Comparison of ENCODE assay signal across 8 mouse cellular contexts in genomic region chr4:135573251-135573808, GRCm38 (mm10). TPM values are rescaled to one million over a fixed set of nuclear protein-coding genes. Genes with fewer than 3 reads are reported as not detected.
DNase-seq lines count a peak whose midpoint lies in the region; ATAC-seq and TF ChIP-seq lines count a peak whose summit lies in the region.

TSS of gene Grhl3 (minus strand) at chr4:135573630.

- peak within 1 kb of the TSS; percentile 61 to 65 for H3K4me3 ChIP-seq in ES-E14 (ENCODE audit: insufficient read depth in 1 of 2, low read depth in 1 of 2, low read length in 2 of 2, poor library complexity in 1 of 2, severe bottlenecking in 1 of 2)
- peak within 1 kb of the TSS; percentile 33 for H3K4me3 ChIP-seq in forebrain, postnatal 0 days (ENCODE audit: low read depth, low read length)
- H3K4me3 ChIP-seq in kidney, embryonic 15.5 days (replicated peaks): peak within 1 kb of the TSS; percentile 39
- peak within 1 kb of the TSS; percentile 40 for H3K4me3 ChIP-seq in olfactory bulb, adult 2 months (ENCODE audit: insufficient read depth, low read depth, low read length)

- DNase-seq in adrenal gland, postnatal 14 days: peak; percentile 46
- no peak for DNase-seq in adrenal gland, postnatal 10 days
- DNase-seq in ES-E14 (ENCODE audit: low read depth, low spot score): peak; percentile 90
- DNase-seq in forebrain, postnatal 0 days: no peak
- DNase-seq in lung, adult 18-20 months: peak; percentile 49 to 56

- ATAC-seq in forebrain, postnatal 0 days: peak; percentile 59
- ATAC-seq in kidney, embryonic 15.5 days (replicated peaks; ENCODE audit: low FRiP score): no peak
- ATAC-seq in activated CD4-positive, CD25-positive, alpha-beta regulatory T cell, adult 4 months: no peak

- peak within 1 kb of the TSS; percentile 42; the same call in 1 of the 2 replicates for H3K9ac ChIP-seq in ES-E14 (ENCODE audit: insufficient read depth, low read depth, low read length, poor library complexity, severe bottlenecking)
- peak within 1 kb of the TSS; percentile 31; the same call in 1 of the 2 replicates for H3K9ac ChIP-seq in forebrain, postnatal 0 days
- H3K9ac ChIP-seq in kidney, embryonic 15.5 days: no peak within 1 kb of the TSS

- WGBS in forebrain, postnatal 0 days: 1% methylated on average over 31 of the region's 31 CpGs
- under 1% methylated on average over 31 of the region's 31 CpGs for WGBS in kidney, embryonic 15.5 days
- 2% methylated on average over 31 of the region's 31 CpGs for WGBS in olfactory bulb, adult 2 months

- no peaks in the 10 kb centered on the region; the same call in 1 of the 2 replicates for H3K36me3 ChIP-seq in ES-E14 (ENCODE audit: control insufficient read depth, insufficient read depth, low read length, poor library complexity, severe bottlenecking)
- H3K36me3 ChIP-seq in forebrain, postnatal 0 days (ENCODE audit: insufficient read depth): no peaks in the 10 kb centered on the region
- H3K36me3 ChIP-seq in kidney, embryonic 15.5 days: no peaks in the 10 kb centered on the region

- H3K27me3 ChIP-seq in forebrain, postnatal 0 days (ENCODE audit: insufficient read depth, low read length): peaks cover 19% of the 10 kb centered on the region
- peaks cover 78% of the 10 kb centered on the region for H3K27me3 ChIP-seq in kidney, embryonic 15.5 days

- in situ Hi-C loops in ES-E14 (cut with MboI; ENCODE audit: low sequenced_read_pairs in 2 of 2, unreplicated experiment in 2 of 2): no loop called here

- H3K9me3 ChIP-seq in ES-E14 (ENCODE audit: control insufficient read depth, insufficient read depth, low read depth, low read length): no peaks in the 10 kb centered on the region
- no peaks in the 10 kb centered on the region for H3K9me3 ChIP-seq in forebrain, postnatal 0 days (ENCODE audit: low read length)
- no peaks in the 10 kb centered on the region for H3K9me3 ChIP-seq in kidney, embryonic 15.5 days (replicated peaks)

- no peak for TF ChIP-seq POLR2A in olfactory bulb, adult 2 months (IDR thresholded peaks at IDR 0.05; ENCODE audit: insufficient read depth, low read depth, low read length)

- peaks cover 15 to 53% of the 10 kb centered on the region in 2 experiments for H3K4me1 ChIP-seq in ES-E14 (ENCODE audit: control insufficient read depth in 2 of 2, insufficient read depth in 2 of 2, low read length in 2 of 2, poor library complexity in 1 of 2)
- H3K4me1 ChIP-seq in forebrain, postnatal 0 days (ENCODE audit: insufficient read depth): peaks cover 8% of the 10 kb centered on the region; the same call in 1 of the 2 replicates
- peaks cover 46% of the 10 kb centered on the region for H3K4me1 ChIP-seq in kidney, embryonic 15.5 days
- H3K4me1 ChIP-seq in olfactory bulb, adult 2 months (ENCODE audit: control insufficient read depth, insufficient read depth, low read length): peaks cover 40% of the 10 kb centered on the region

- H3K27ac ChIP-seq in ES-E14 (ENCODE audit: insufficient read depth, low read depth, low read length, poor library complexity, severe bottlenecking): no peak within 1 kb of the TSS; the same call in 1 of the 2 replicates
- H3K27ac ChIP-seq in forebrain, postnatal 0 days (ENCODE audit: low read depth, low read length): no peak within 1 kb of the TSS
- no peak within 1 kb of the TSS for H3K27ac ChIP-seq in kidney, embryonic 15.5 days
- H3K27ac ChIP-seq in olfactory bulb, adult 2 months (ENCODE audit: insufficient read depth, low read depth, low read length): no peak within 1 kb of the TSS

- peak within 1 kb of the TSS; percentile 63 for H3K4me2 ChIP-seq in forebrain, postnatal 0 days (ENCODE audit: low read depth)
- peak within 1 kb of the TSS; percentile 65 for H3K4me2 ChIP-seq in kidney, embryonic 15.5 days

- no peak for TF ChIP-seq CTCF in forebrain, postnatal 0 days (IDR thresholded peaks at IDR 0.05; ENCODE audit: low read depth)
- no peak for TF ChIP-seq CTCF in olfactory bulb, adult 2 months (IDR thresholded peaks at IDR 0.05; ENCODE audit: insufficient read depth, low read depth, low read length)

TF ChIP-seq in ES-E14, 5 proteins besides CTCF, POLR2A, EP300 and RAD21:
- TF ChIP-seq CHD2 (IDR thresholded peaks at IDR 0.05; ENCODE audit: low read depth, low read length) (no peak), MAFK (IDR thresholded peaks at IDR 0.05; ENCODE audit: insufficient read depth, low read depth, low read length) (peak; percentile 74), ZC3H11A (IDR thresholded peaks at IDR 0.05; ENCODE audit: borderline replicate concordance, low read depth, low read length) (no peak), ZNF384 (IDR thresholded peaks at IDR 0.05; ENCODE audit: low read depth, low read length) (no peak), HCFC1 (IDR thresholded peaks at IDR 0.05; ENCODE audit: borderline replicate concordance, insufficient read depth, low read length) (no peak)

RNA-seq across cellular contexts. Expression of gene Grhl3, which starts in this region (rescaled TPM):
- 0.23 and 0.37 TPM in 2 replicates for total RNA-seq in adrenal gland, postnatal 14 days (2021)
- under 1 TPM; 0.33 TPM for total RNA-seq in adrenal gland, postnatal 10 days (2021)
- total RNA-seq in ES-E14 (2012; rRNA removed): 6.2 and 6.7 TPM in 2 replicates
- total RNA-seq in forebrain, postnatal 0 days (2014; rRNA removed): 1.0 and 1.5 TPM in 2 replicates
- 0.44 and 0.76 TPM in 2 replicates for polyA plus RNA-seq in forebrain, postnatal 0 days (2015; fragmentation: Nextera tagmentation; extraction: Ambion mirVana)
- 2.0 and 3.4 TPM in 2 replicates for polyA plus RNA-seq in kidney, embryonic 15.5 days (2015; fragmentation: Nextera tagmentation; extraction: Ambion mirVana)
- polyA plus RNA-seq in olfactory bulb, adult 2 months (2012; ENCODE audit: insufficient read depth, insufficient read length, low replicate concordance, missing spikeins): not detected in 2 replicates
- not detected for polyA plus RNA-seq in activated CD4-positive, CD25-positive, alpha-beta regulatory T cell, adult 4 months (2017; shearing (Covaris generic))

Comparison
In these comparisons a context has a peak if more than half of its experiments do, and no peak if none do; other contexts are left out.
1. Peak in DNase-seq in adrenal gland, postnatal 14 days; RNA of the gene not detected or under 1 TPM.
2. DNase-seq: peak in ES-E14 (single experiment) and lung, adult 18-20 months (2 of 2); none in adrenal gland, postnatal 10 days (single experiment) and forebrain, postnatal 0 days (single experiment).
3. Peak in every context shown above with its lines, with median percentiles within 50 percentile points of each other: H3K4me3 ChIP-seq.